Mouse (Mus musculus): ENCODE measurements around the gene Hopx.

DNA sequence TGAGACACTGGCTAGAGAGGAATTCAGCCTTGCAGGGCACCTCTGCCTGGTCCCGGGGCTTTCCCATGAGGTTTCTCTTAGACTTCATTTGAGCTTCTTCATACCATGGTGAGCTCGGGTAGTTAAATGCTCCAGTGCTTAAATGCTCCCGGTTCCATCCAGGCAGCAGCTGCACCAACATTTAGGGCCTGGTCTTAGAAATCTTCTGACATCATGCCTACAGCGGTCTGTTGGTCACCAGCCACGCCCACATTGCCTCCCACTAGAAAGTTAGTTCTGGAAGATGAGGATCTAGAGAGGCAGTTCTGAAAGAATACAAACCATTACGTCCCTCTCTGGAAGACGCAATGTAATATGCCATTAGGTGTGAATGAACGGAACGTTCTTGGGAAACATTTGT is 8.7 kb upstream of the Hopx start:
- no peak for TF ChIP-seq CTCF (IDR thresholded peaks at IDR 0.05; ENCODE audit: low read depth)
- no peak for TF ChIP-seq EP300 (optimal IDR thresholded peaks at IDR 0.05)

Data from stomach, postnatal 0 days (tissue).